Mouse (Mus musculus) thymus, postnatal 36 days (tissue): ENCODE measurements around the gene Trp53i11.

Source experiments
- DNase-seq, 2 experiments: peaks; one replicate each; pipeline ENCODE4 v3.0.0; 2022; ENCODE audit warnings: mixed read lengths in 2 of 2

Gene Trp53i11

DNA sequence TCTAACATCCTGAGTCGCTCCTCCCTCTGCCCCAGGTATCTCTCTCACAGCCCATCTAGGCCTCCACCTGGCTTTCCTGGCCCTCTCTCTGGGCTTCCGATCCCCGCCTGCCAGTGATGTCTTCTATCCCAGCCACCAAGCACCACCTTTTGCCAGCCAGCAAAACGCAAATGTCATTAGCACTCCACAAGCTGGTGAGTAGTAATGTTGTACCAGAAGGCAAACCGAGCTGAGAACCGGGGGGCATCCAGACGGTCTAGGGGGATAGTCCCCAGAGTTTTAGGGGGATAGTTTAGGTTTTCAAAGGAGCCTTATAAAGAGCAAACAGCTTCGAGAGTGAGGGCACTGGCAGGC is 56.7 kb downstream of the Trp53i11 start:
- DNase-seq, result no peak

DNA sequence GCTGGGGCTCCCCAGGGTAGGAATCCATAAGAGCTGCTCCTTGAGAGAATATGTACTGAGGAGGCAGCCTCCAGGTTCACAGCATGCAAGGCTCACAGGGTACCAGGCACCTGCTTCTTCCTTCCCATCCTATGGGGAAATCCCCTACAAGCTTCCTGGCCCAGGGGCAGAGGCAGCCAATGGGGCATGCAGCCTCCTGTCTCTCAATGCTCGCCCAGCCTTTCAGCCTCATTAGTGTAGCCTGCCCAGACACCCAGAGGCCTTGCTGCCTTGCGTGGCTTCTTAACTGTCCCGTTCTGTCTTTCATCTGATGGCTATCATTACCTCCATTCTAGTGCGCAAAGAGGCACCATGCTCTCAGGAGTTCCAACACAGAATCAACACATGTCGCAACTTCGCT is 61.7 kb downstream of the Trp53i11 start:
- DNase-seq, result no peak

DNA sequence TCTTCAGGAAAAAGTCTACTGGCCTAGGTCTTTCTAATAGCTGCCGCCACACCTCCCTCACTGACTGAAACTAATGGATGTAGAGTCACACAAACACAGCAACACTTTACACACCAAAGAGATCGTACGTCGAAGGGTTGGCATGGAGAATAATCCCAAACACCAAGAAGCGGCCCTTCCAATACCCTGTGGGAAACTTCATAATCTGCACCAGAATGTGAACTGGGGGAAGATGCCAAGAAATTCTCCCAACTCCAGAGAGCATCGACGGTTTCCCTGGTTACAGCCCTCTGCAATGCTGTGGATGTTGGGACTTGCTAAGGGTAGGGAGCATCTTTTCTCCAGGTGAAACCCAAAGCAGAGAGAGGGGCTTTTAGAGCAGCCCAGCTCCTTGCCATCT is 63.3 kb downstream of the Trp53i11 start:
- DNase-seq, result no peak
